Mouse (Mus musculus): Measurements from ENCODE around the gene Emilin3. TPM values are rescaled to one million over a fixed set of nuclear protein-coding genes. Genes with fewer than 3 reads are reported as not detected.
"Not testable (repeated sequence)": the region's sequence is repeated elsewhere in the genome, so short reads cannot be mapped to it uniquely, and the experiment has no call there.

The Emilin3 gene
- under 1 TPM; 0.36 to 0.44 TPM for total RNA-seq (2021)
- long read RNA-seq, experiment 1: 0 reads
- long read RNA-seq, experiment 2: 0 reads

- intact Hi-C loops (cut with DNase I): loop anchor here (5.0 kb wide), 1 partner anchor 1415 kb away; no protein-coding TSS in a partner anchor
- no peak for DNase-seq
Measured at GRCm38 (mm10) chr2:160912231-160912671, at the start of gene Emilin3. Gene Emilin3, minus strand, starts transcription at chr2:160912328.

DNA sequence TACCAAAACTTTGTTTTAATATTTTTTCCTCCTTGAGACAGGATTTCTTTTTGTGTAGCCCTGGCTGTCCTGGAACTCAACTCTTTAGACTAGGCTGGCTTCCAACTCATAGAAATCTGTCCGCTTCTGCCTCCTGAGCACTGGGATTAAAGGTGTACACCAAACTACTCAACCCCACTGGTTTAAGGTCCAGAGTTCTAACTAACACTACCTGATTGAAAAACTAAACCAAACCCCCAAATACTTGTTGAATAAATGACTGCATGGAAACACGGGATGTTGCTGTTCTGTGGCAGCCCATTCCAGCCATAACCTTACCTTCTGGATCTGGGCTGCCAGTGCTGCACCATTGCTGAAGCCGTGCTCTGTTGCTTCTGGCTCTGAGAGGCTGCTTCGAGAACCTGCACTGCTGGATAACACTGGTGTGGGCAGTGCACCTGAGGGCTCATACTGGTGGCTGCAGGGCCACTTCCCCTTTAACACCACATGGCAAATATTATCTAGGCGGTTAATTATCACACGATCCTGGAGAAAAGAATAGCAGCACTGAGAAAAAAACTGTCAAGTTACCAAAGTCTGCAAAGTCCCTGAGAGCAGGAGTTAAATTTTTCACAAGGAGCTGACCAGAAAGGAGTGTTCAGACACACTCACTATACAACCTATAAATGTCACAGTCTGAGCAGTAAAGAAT lies 49.0 kb upstream of the Emilin3 start:
- no peak for DNase-seq
- intact Hi-C loops (cut with DNase I): no loop called here

DNA sequence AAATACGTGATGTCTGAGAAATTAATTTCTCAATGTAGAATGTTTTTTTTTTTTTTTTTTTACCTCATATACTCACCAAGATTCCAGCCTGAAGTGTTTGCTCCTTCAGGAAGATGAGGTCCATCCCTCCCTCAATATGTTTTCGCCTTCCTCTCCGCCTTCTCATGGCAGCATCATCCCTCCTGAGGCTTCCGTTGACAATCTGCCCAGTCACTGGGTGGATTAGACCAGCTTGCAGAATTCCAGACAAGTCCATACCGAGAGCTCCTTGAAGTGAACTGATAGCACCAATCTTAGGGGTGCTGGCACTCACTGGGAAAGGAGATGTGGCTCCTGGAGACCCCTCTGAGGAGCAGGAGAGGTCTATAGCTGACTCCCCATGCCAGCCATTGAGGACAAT lies 47.8 kb upstream of the Emilin3 start:
- DNase-seq: peak; percentile 40 to 51
- intact Hi-C loops (cut with DNase I): no loop called here

DNA sequence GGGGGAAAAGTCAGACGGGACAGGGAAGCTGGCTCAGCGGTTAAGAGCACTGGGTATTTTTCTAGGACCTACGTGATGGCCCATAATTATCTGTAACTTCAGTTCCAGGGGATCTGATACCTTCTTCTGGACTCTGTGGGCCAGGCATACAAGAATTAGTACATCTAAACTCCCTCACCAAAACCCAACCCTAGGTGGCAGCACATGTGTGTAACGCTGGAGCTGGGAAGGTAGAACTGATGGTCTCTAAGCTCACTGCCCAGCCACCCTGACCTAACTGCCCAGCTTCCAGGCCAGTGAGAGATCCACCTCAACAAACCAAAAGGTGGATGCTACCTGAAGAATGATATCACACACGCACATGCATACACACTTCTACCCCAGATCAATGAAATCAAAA lies 46.6 kb upstream of the Emilin3 start:
- intact Hi-C loops (cut with DNase I): no loop called here
- DNase-seq: no peak

- DNase-seq; intact Hi-C loops (cut with DNase I): not testable (repeated sequence)
Measured at GRCm38 (mm10) chr2:160957801-160958200, 45.7 kb upstream of the Emilin3 start.

GRCm38 (mm10) chr2:160957307-160957706 lies 45.2 kb upstream of the Emilin3 start:
- intact Hi-C loops (cut with DNase I); DNase-seq: not testable (repeated sequence)

- intact Hi-C loops (cut with DNase I): no loop called here
- no peak for DNase-seq
Measured at GRCm38 (mm10) chr2:160955331-160955730, 43.2 kb upstream of the Emilin3 start.

DNA sequence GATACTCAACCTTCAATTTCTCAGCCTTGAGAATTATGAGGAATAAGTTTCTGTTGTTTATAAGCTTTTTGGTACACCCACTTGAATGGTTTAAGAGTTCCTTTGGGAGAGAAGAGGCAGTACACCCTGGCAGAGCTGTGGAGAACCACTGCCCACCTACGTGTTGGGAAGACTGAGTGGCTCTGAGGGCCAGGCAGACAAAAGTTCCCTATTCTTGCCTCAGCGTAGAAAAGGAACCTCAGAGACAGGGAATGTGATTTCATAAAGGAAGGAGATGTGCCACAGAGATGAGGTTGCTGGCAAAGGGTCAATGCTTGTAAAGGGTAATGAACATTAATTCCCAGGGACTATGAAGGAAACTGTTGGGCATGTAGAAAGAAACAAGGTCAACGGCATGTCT lies 42.4 kb upstream of the Emilin3 start:
- no peak for DNase-seq
- intact Hi-C loops (cut with DNase I): no loop called here

- no peak for DNase-seq
- intact Hi-C loops (cut with DNase I): no loop called here
Measured at GRCm38 (mm10) chr2:160953131-160953873, 41.2 kb upstream of the Emilin3 start.

- DNase-seq: no peak
- intact Hi-C loops (cut with DNase I): no loop called here
Measured at GRCm38 (mm10) chr2:160951595-160951994, 39.5 kb upstream of the Emilin3 start.

DNA sequence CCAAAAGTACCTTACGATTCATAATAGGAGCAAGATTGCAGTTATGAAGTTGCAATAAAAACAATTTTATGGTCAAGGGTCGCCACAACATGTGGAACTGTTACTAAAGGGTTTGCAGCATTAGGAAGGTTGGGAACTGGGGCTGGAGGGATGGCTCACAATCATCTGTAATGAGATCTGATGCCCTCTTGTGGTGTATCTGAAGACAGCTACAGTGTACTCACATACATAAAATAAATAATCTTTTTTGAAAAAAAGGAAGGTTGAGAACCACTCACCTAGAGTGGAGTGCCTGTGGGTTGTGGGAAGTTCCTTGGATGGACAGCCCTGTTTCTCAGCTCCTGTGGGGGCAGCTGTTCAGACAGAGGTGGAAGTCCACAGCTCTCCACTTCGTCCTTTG lies 30.3 kb upstream of the Emilin3 start:
- intact Hi-C loops (cut with DNase I): no loop called here
- no peak for DNase-seq

DNA sequence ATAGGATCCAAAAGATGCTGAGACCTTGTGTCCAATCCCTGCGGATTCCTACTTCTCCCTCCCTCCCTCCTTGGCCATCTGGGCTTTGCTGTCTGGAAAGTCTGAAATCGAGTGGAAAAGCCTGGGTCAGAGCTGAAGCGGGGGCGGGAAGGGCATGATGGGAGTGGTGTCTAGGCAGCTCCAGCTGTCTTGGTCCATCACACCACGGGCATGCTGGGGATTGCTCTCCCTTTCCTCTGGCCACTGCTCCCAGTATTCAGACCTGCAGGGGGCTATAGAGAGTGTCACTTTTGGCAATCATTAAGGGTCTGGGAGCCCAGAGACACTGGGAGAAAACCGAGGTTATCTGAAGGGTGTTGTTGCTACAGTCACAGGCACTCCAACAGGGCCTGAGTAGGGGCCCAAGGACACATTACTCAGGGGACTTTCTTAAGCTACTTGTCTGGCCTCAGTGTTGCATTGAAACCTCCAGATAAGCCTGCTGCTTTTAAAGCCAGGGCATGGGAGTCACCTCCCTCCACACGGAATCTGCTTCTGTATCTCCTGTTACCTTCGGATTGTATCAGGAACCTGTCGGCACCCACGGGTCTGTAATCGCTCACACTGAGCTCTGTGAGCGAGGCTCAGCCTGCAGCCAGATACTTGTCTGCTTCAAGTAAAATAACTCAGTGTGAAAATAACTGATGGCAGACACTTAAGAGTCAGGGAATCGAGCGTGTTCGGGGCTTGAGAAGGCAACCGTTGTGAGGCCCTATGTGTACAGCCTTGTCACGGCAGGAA lies 29.0 kb upstream of the Emilin3 start:
- intact Hi-C loops (cut with DNase I): no loop called here
- no peak for DNase-seq

DNA sequence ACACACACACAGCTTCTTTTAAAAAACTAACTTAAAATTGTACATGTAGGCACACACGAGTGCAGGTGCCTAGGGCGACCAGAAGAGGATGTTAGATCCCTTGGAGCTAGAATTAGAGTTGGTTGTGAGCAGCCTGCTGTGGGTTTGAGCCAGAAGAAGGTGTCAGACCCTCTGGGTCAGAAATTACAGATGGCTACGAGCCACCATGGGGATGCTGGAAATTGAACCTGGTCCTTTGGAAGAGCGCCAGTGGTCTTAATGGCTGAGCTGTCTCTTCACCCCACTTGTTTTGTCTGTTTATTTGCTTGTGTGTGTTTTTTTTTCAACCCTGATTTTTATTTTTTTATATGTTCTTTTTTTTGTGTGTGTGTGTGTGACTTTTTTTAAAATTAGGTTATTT lies 22.3 kb upstream of the Emilin3 start:
- DNase-seq: no peak
- intact Hi-C loops (cut with DNase I): no loop called here

GRCm38 (mm10) chr2:160933890-160934289 lies 21.8 kb upstream of the Emilin3 start:
- DNase-seq: no peak
- intact Hi-C loops (cut with DNase I): no loop called here

GRCm38 (mm10) chr2:160932981-160933380 lies 20.9 kb upstream of the Emilin3 start:
- peak in 1 of 2 experiments; percentile 40 for DNase-seq
- intact Hi-C loops (cut with DNase I): no loop called here

GRCm38 (mm10) chr2:160932325-160932724 lies 20.2 kb upstream of the Emilin3 start:
- peak; percentile 53 to 66 for DNase-seq
- intact Hi-C loops (cut with DNase I): no loop called here

DNA sequence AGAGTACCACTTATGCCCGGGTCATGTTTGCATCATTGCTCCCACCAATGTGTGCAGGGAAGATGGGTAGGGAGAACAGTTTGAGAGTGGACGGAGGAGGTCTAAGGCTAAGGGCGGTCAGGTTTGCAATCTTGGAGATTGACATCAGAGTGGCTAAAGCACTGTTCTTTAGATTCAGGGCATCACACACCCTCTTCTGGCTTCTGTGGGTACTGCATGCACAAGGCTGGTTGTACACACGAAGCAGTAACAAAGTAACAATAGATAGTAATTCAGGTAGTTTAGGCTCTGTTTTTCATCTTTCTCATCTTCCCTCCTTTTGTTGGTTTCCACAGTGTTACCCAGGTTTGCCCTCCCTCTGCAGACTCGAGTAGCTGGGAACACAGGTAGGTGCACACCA lies 19.2 kb upstream of the Emilin3 start:
- intact Hi-C loops (cut with DNase I): no loop called here
- no peak for DNase-seq

DNA sequence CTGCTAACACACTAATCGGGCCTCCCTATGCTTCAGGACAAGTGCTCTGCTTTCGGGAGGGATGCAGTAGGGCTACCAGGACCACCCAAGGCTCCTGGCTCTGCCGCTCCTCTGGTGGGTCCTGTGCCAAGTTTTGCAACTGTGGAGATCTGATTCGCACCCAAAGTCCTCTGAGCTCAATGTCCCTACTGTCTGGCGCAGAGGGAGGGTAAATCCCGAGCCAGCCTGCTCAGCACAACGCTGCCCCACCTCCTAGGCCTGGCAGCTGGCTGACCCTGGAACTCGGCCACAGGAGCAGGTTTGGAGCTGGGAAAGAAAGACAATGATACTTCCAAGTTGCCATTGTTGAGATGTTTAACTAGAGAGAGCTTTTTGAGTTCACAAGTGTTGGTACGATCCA lies 13.1 kb upstream of the Emilin3 start:
- intact Hi-C loops (cut with DNase I): no loop called here
- peak; percentile 60 to 64 for DNase-seq

GRCm38 (mm10) chr2:160921285-160921684 lies 9.2 kb upstream of the Emilin3 start:
- no peak for DNase-seq
- intact Hi-C loops (cut with DNase I): no loop called here

DNA sequence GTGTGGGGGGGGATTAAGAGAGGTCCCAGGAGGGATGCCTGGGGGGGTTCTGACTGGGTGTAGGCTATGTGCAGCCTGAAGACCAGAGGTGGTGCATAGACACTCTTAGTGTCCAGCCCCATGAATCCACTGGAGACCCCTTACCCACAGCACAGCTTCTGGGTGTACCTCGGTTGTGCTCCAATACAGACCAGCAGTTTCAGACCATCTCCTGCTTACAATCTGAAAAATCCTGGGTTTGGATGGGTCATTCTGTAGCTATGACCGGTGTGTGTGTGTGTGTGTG lies 6.7 kb upstream of the Emilin3 start:
- DNase-seq: no peak
- intact Hi-C loops (cut with DNase I): no loop called here

DNA sequence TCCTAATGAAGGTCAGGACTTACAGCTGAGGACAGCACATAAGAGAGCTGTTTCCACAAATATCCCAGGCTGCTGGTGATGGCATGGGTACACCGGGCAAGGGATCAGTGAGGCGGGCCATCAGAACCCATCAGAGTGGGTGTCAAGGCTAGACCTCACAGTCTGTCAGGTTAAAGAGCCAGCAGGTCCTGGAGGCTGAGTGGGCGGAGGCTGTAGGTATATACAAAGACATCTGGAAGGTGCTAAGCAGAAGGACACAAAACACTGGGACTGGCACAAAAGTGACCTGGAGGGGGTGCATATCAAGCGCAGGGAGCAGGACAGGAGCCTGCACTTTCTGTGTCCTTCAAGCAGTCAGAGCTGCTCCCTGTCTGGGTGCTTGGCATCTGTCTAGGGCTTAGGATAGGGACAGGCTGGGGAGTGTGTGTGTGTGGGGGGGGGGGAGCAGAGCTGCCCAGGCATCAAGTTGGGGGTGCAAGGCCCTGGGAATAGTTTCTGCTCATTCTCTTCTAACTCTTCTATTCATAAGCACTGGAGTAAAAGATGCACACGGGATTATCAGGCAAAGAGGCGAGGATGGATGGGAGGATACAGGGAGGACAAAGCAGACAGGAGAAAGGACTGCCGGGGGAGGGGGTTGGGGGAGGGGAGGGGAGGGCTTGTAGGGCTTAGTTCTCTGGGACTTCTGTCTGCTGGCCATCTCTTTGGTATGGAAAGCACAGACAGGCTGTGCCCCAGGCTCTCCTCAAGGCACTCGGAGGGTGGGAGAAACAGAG lies 6.2 kb upstream of the Emilin3 start:
- DNase-seq: no peak
- intact Hi-C loops (cut with DNase I): no loop called here

Data from gastrocnemius, postnatal 36 days (tissue).